Mouse (Mus musculus) lung, embryonic 15.5 days (tissue): ENCODE data around the gene H2-T24. TPM values are rescaled to one million over a fixed set of nuclear protein-coding genes. Genes with fewer than 3 reads are reported as not detected.
A peak's percentile ranks its signal among the peaks of the same experiment; 100 is the strongest.
"Not testable (repeated sequence)": the region's sequence is repeated elsewhere in the genome, so short reads cannot be mapped to it uniquely, and the experiment has no call there.

Experiments used
- ATAC-seq: fragments of 200-750 bp; cut with Nextera tagmentation; 2 replicates; pipeline ENCODE4 v1.8.0; 2017; ENCODE audit warnings: moderate number of reproducible peaks, borderline replicate concordance; ENCODE audit not compliant: low FRiP score, low TSS enrichment; ENCODE audit errors: extremely low read depth
- H3K27ac ChIP-seq: fragments of 300-500 bp; sonication (generic); 2 replicates; pipeline ENCODE4 v1.5.1; 2015; ENCODE audit warnings: moderate library complexity, mild to moderate bottlenecking, inconsistent platforms
- H3K27me3 ChIP-seq: fragments of 300-500 bp; sonication (generic); 2 replicates; pipeline ENCODE4 v1.6.1; 2015; ENCODE audit warnings: inconsistent platforms
- H3K36me3 ChIP-seq: fragments of 300-500 bp; sonication (generic); 2 replicates; pipeline ENCODE4 v1.6.1; 2015; ENCODE audit warnings: inconsistent platforms
- H3K4me1 ChIP-seq: fragments of 300-500 bp; sonication (generic); 2 replicates; pipeline ENCODE4 v1.6.1; 2015; ENCODE audit warnings: inconsistent platforms
- H3K4me2 ChIP-seq: fragments of 300-500 bp; sonication (generic); 2 replicates; pipeline ENCODE4 v1.6.1; 2015; ENCODE audit warnings: inconsistent platforms, mild to moderate bottlenecking, moderate library complexity
- H3K4me3 ChIP-seq: fragments of 300-500 bp; sonication (generic); 2 replicates; pipeline ENCODE4 v1.5.1; 2015; ENCODE audit warnings: mild to moderate bottlenecking, inconsistent platforms
- H3K9ac ChIP-seq: fragments of 300-500 bp; sonication (generic); 2 replicates; pipeline ENCODE4 v1.6.1; 2015; ENCODE audit warnings: inconsistent platforms
- H3K9me3 ChIP-seq: fragments of 300-500 bp; sonication (generic); 2 replicates; pipeline ENCODE4 v1.6.1; 2016; ENCODE audit warnings: inconsistent platforms
- WGBS: fragments of 180-500 bp; shearing (Covaris S2); methylation state at CpG from one replicate; pipeline ENCODE4 v1.1.7; 2015; 5-methylcytosine and 5-hydroxymethylcytosine counted together
- polyA plus RNA-seq: library from polyadenylated mRNA; unstranded; fragments of >200 nt; fragmentation: Nextera tagmentation; extraction: Ambion mirVana; gene quantifications from 2 replicates; pipeline ENCODE4 v1.2.1, GENCODE M21; 2015

Gene H2-T24
- polyA plus RNA-seq, 1 experiment from 2014 or later, result 3.2 TPM

GRCm38 (mm10) chr17:36022098-36022497 lies 1.7 kb upstream of the H2-T24 start:
- H3K4me3 ChIP-seq, result no peak overlapping the region
- peaks cover 13% of the 10 kb centered on the region for H3K4me1 ChIP-seq
- no peaks in the 10 kb centered on the region for H3K27me3 ChIP-seq
- H3K36me3 ChIP-seq, result no peaks in the 10 kb centered on the region
- no peak overlapping the region for H3K27ac ChIP-seq
- no peaks in the 10 kb centered on the region; the same call in 1 of the 2 replicates for H3K9me3 ChIP-seq
- no peak for ATAC-seq
- WGBS, result 94% methylated on average over 9 of the region's 9 CpGs
- no peak overlapping the region for H3K9ac ChIP-seq
- no peak overlapping the region for H3K4me2 ChIP-seq

DNA sequence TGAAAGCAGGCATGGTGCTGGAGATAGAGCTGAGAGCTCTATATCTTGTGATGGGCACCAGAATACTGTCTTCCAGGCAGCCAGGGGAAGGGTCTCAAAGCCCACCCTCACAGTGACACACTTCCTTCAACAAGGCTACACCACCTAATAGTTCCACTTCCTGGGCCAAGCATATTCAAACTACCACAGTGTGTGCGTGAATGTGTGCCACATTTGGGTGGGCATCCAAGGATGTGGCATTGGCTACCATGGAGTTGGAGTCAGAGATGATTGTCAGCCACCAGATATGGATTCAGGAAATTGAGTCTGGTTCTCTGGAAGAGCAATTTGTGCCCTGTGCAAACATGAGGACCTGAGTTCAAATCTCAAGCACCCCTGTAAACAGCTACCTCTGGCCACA lies 949 bp upstream of the H2-T24 start:
- H3K4me3 ChIP-seq, result no peak overlapping the region
- H3K4me1 ChIP-seq, result peaks cover 13% of the 10 kb centered on the region
- no peaks in the 10 kb centered on the region for H3K27me3 ChIP-seq
- peak overlapping the region; percentile 12; the same call in 1 of the 2 replicates for H3K27ac ChIP-seq
- ATAC-seq, result no peak
- H3K36me3 ChIP-seq, result no peaks in the 10 kb centered on the region
- H3K9ac ChIP-seq, result no peak overlapping the region
- peak overlapping the region; percentile 35; the same call in 1 of the 2 replicates for H3K4me2 ChIP-seq
- no peaks in the 10 kb centered on the region; the same call in 1 of the 2 replicates for H3K9me3 ChIP-seq
- WGBS, result 93% methylated on average over 1 of the region's 1 CpGs

GRCm38 (mm10) chr17:36019519-36019918 lies 841 bp downstream of the H2-T24 start:
- Histone ChIP-seq H3K27me3 (no peaks in the 10 kb centered on the region), H3K4me1 (peaks cover 13% of the 10 kb centered on the region), H3K27ac (no peak overlapping the region), H3K9me3 (no peaks in the 10 kb centered on the region; the same call in 1 of the 2 replicates), H3K4me3 (no peak overlapping the region), H3K9ac (no peak overlapping the region), H3K4me2 (no peak overlapping the region), H3K36me3 (peaks cover 1% of the 10 kb centered on the region)
- WGBS, result 63% methylated on average over 3 of the region's 3 CpGs
- no peak for ATAC-seq

DNA sequence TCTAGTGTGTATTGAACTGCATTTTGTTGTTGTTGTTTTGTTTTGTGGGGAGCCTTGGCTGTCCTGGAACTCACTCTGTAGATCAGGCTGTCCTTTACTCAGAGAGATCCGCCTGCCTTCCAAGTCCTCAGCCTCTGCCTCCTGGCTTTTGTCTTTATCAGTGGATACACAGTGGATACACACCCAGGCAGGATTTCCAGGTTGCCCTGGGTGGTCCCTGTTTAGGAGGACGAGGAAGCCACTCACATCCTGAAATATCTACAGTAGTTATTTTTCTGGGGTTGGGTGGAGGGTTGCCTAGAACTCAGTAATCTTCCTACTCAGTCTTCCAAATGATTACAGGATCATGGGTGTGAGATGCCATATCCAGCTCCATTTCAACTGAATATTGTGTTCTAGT lies 1.4 kb downstream of the H2-T24 start:
- Histone ChIP-seq H3K36me3 (peaks cover 6% of the 10 kb centered on the region), H3K27ac (no peak overlapping the region), H3K27me3 (no peaks in the 10 kb centered on the region), H3K4me1 (peaks cover 13% of the 10 kb centered on the region), H3K4me3 (no peak overlapping the region), H3K9ac (no peak overlapping the region), H3K9me3 (no peaks in the 10 kb centered on the region; the same call in 1 of the 2 replicates), H3K4me2 (no peak overlapping the region)
- no peak for ATAC-seq
- WGBS, result 57% methylated on average over 2 of the region's 2 CpGs

DNA sequence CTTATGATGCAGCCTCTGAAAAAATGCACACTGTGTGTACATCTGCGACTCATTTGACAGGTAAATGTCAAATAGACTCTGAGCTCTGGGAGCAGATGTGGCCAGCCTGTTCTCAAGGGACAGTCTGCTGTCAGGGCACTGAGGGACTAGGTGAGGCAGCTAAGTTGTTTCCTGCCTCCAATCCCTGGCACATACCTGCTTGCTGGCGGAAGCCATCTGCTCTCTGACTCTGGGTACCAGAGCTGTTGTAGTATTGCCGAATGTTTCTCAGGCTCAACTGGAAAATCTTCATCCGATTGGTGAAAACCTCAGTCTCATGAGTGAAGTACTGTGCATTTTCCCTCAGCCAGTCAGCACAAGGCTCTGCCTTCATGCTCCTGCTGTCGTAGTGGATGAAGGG lies 3.3 kb downstream of the H2-T24 start:
- Histone ChIP-seq H3K9me3 (no peaks in the 10 kb centered on the region; the same call in 1 of the 2 replicates), H3K4me2 (no peak overlapping the region), H3K9ac (no peak overlapping the region), H3K4me1 (no peaks in the 10 kb centered on the region), H3K27ac (no peak overlapping the region), H3K27me3 (no peaks in the 10 kb centered on the region), H3K36me3 (peaks cover 6% of the 10 kb centered on the region), H3K4me3 (no peak overlapping the region)
- WGBS, result 84% methylated on average over 5 of the region's 5 CpGs
- no peak for ATAC-seq

GRCm38 (mm10) chr17:36014977-36015376 lies 5.4 kb downstream of the H2-T24 start:
- no peaks in the 10 kb centered on the region for H3K27me3 ChIP-seq
- no peak overlapping the region for H3K4me3 ChIP-seq
- H3K9ac ChIP-seq, result no peak overlapping the region
- H3K4me2 ChIP-seq, result no peak overlapping the region
- H3K4me1 ChIP-seq, result no peaks in the 10 kb centered on the region
- no peaks in the 10 kb centered on the region for H3K9me3 ChIP-seq
- 89% methylated on average over 5 of the region's 5 CpGs for WGBS
- no peak; the same call in 1 of the 2 replicates for ATAC-seq
- H3K27ac ChIP-seq, result no peak overlapping the region
- peaks cover 6% of the 10 kb centered on the region for H3K36me3 ChIP-seq

GRCm38 (mm10) chr17:36004409-36004808 lies 16.0 kb downstream of the H2-T24 start:
- H3K36me3 ChIP-seq, H3K27ac ChIP-seq, H3K4me1 ChIP-seq, ATAC-seq, H3K4me3 ChIP-seq, H3K9ac ChIP-seq, H3K27me3 ChIP-seq, H3K4me2 ChIP-seq, H3K9me3 ChIP-seq: not testable (repeated sequence)
- WGBS, result 91% methylated on average over 7 of the region's 7 CpGs

DNA sequence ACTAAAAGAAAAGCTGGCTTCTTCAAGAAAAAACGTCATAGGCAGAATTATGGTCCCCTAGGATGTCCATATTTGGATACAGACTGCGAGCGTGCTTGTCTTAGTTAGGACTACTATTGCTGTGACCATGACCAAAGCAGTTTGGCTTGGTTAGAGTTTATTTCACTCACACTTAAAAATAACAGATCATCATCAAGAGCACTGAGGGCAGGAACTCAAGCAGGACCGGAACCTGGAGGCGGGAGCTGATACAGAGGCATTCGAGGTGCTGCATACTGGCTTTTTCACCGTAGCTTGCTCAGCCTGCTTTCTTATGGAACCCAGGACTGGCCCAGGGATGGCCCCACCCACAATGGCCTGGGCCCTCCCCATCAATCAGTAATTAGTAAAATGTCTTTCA lies 17.0 kb downstream of the H2-T24 start:
- Histone ChIP-seq H3K9me3 (no peaks in the 10 kb centered on the region), H3K27ac (no peak overlapping the region), H3K4me3 (no peak overlapping the region), H3K4me2 (no peak overlapping the region), H3K9ac (no peak overlapping the region), H3K4me1 (no peaks in the 10 kb centered on the region), H3K27me3 (no peaks in the 10 kb centered on the region), H3K36me3 (no peaks in the 10 kb centered on the region)
- 91% methylated on average over 7 of the region's 7 CpGs for WGBS
- no peak for ATAC-seq

GRCm38 (mm10) chr17:36001966-36002365 lies 18.4 kb downstream of the H2-T24 start:
- 94% methylated on average over 6 of the region's 6 CpGs for WGBS
- Histone ChIP-seq H3K4me2 (no peak overlapping the region), H3K9me3 (no peaks in the 10 kb centered on the region), H3K4me3 (no peak overlapping the region), H3K27ac (no peak overlapping the region), H3K36me3 (no peaks in the 10 kb centered on the region), H3K27me3 (no peaks in the 10 kb centered on the region), H3K9ac (no peak overlapping the region), H3K4me1 (peaks cover 9% of the 10 kb centered on the region)
- ATAC-seq, result no peak; the same call in 1 of the 2 replicates

DNA sequence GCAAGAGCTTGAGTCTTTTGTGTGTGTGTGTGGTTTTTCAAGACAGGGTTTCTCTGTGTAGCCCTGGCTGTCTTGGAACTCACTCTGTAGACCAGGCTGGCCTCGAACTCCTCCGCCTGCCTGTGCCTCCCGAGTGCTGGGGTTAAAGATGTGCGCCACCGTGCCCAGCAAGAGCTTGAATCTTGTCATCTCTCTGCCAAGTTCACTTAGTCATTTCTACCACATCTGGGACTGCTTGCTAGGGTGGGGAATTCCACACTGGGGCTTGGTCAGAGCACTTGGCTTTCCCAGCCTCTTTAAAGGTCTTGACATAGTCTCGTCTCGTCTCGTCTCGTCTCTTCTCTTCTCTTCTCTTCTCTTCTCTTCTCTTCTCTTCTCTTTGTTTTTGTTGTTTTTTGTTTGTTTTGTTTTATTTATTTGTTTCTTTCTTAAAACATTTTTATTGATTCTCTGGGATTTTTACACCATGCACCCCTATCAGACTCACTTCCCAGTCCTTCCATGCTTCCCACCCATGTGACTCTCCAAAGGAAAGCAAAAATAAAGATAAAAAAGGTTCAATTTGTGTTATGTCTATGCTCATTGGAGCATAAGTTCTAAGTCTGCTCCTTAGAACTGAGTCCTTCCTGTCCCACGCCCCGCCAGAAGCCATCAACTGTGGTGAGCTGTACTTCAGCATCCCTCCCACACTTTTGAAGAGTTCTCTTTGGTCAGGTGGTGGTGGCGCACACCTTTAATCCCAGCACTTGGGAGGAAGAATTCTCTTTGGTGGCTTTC lies 19.1 kb downstream of the H2-T24 start:
- Histone ChIP-seq H3K27me3 (no peaks in the 10 kb centered on the region), H3K36me3 (no peaks in the 10 kb centered on the region), H3K4me1 (peaks cover 9% of the 10 kb centered on the region), H3K9me3 (no peaks in the 10 kb centered on the region), H3K4me3 (no peak overlapping the region), H3K27ac (no peak overlapping the region), H3K9ac (no peak overlapping the region), H3K4me2 (no peak overlapping the region)
- 88% methylated on average over 12 of the region's 12 CpGs for WGBS
- ATAC-seq, result no peak

DNA sequence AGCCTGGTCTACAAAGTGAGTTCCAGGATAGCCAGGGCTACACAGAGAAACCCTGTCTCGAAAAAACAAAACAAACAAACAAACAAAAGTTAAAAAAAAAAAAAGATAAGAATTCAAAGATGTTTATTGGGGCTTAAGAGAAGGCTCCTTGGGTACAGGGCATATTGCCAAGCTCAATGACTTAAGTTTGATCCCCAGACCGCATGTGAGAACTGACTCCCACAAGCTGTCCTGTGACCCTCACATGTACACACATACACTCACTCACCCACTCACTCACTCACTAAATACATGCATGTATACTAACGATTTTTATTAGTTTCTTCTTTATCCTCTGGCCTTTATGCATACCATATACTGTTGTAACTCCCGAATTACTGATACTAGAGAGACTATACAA lies 20.0 kb downstream of the H2-T24 start:
- H3K4me3 ChIP-seq, result no peak overlapping the region
- H3K27ac ChIP-seq, result no peak overlapping the region
- H3K36me3 ChIP-seq, result no peaks in the 10 kb centered on the region
- H3K9ac ChIP-seq, result no peak overlapping the region
- H3K27me3 ChIP-seq, result no peaks in the 10 kb centered on the region
- no peak overlapping the region for H3K4me2 ChIP-seq
- H3K4me1 ChIP-seq, result peaks cover 13% of the 10 kb centered on the region
- no peak for ATAC-seq
- 65% methylated on average over 4 of the region's 4 CpGs for WGBS
- H3K9me3 ChIP-seq, result no peaks in the 10 kb centered on the region

GRCm38 (mm10) chr17:35999356-35999755 lies 21.0 kb downstream of the H2-T24 start:
- H3K9me3 ChIP-seq, result no peaks in the 10 kb centered on the region
- WGBS, result 78% methylated on average over 7 of the region's 7 CpGs
- H3K27ac ChIP-seq, result no peak overlapping the region
- H3K9ac ChIP-seq, result no peak overlapping the region
- no peaks in the 10 kb centered on the region for H3K27me3 ChIP-seq
- peaks cover 14% of the 10 kb centered on the region for H3K4me1 ChIP-seq
- no peak overlapping the region for H3K4me2 ChIP-seq
- ATAC-seq, result no peak
- no peaks in the 10 kb centered on the region for H3K36me3 ChIP-seq
- no peak overlapping the region for H3K4me3 ChIP-seq
